In genomic region chr10:84020023-84020620, GRCm38 (mm10) we compare ENCODE assay signal across 8 mouse cellular contexts.
DNase-seq lines count a peak whose midpoint lies in the region; ATAC-seq and TF ChIP-seq lines count a peak whose summit lies in the region.

No protein-coding gene starts in this region.

- peak; percentile 28 to 43 (median 34); a peak in 5 of 6 replicates for TF ChIP-seq CTCF in MEL (IDR thresholded peaks at IDR 0.05 in 2 of 3, conservative IDR thresholded peaks at IDR 0.05 in 1 of 3; ENCODE audit: control insufficient read depth in 1 of 3, insufficient read depth in 1 of 3, low read depth in 2 of 3, low read length in 3 of 3, poor library complexity in 1 of 3, severe bottlenecking in 1 of 3)

- TF ChIP-seq EP300 in MEL (IDR thresholded peaks at IDR 0.05; ENCODE audit: low read depth in 1 of 2, low read length in 2 of 2) = no peak

- H3K9ac ChIP-seq in kidney, embryonic 16.5 days (replicated peaks; ENCODE audit: low read length) = no peak overlapping the region
- no peak overlapping the region for H3K9ac ChIP-seq in MEL (ENCODE audit: control insufficient read depth, low read depth, low read length, poor library complexity, severe bottlenecking)

- H3K79me2 ChIP-seq in MEL (ENCODE audit: control insufficient read depth, insufficient read depth, low read length, poor library complexity) = no peaks in the 10 kb centered on the region

- no peak for TF ChIP-seq POLR2A in MEL (IDR thresholded peaks at IDR 0.05; ENCODE audit: control insufficient read depth in 1 of 2, insufficient read depth in 1 of 2, low read depth in 1 of 2, low read length in 2 of 2, poor library complexity in 1 of 2)

- H3K27ac ChIP-seq in kidney, embryonic 16.5 days (ENCODE audit: low read length) = no peak overlapping the region
- no peak overlapping the region for H3K27ac ChIP-seq in MEL (ENCODE audit: control insufficient read depth, low read depth, low read length)

- peaks cover 14% of the 10 kb centered on the region; the same call in 1 of the 2 replicates for H3K4me1 ChIP-seq in kidney, embryonic 16.5 days (ENCODE audit: insufficient read depth, low read length)
- no peaks in the 10 kb centered on the region for H3K4me1 ChIP-seq in MEL (ENCODE audit: control insufficient read depth in 1 of 2, insufficient read depth in 2 of 2, low read length in 2 of 2)

- H3K4me2 ChIP-seq in kidney, embryonic 16.5 days (replicated peaks; ENCODE audit: low read depth, low read length) = no peak overlapping the region

- H3K36me3 ChIP-seq in kidney, embryonic 16.5 days (ENCODE audit: insufficient read depth, low read length) = no peaks in the 10 kb centered on the region
- H3K36me3 ChIP-seq in MEL (ENCODE audit: control insufficient read depth in 1 of 2, insufficient read depth in 2 of 2, low read length in 2 of 2) = no peaks in the 10 kb centered on the region

- H3K9me3 ChIP-seq in kidney, embryonic 16.5 days (ENCODE audit: low read length) = no peaks in the 10 kb centered on the region
- no peaks in the 10 kb centered on the region for H3K9me3 ChIP-seq in MEL (replicated peaks; ENCODE audit: insufficient read depth, low read length)

- 48% methylated on average over 10 of the region's 10 CpGs for WGBS in kidney, embryonic 16.5 days

- H3K4me3 ChIP-seq in kidney, embryonic 16.5 days (ENCODE audit: low read length) = no peak overlapping the region
- H3K4me3 ChIP-seq in MEL (ENCODE audit: control insufficient read depth in 1 of 2, insufficient read depth in 1 of 2, low read depth in 2 of 2, low read length in 2 of 2) = no peak overlapping the region

- no peak for TF ChIP-seq RAD21 in MEL (IDR thresholded peaks at IDR 0.05; ENCODE audit: low read depth, low read length)

- DNase-seq in kidney, adult 18-20 months = peak; percentile 61
- no peak for DNase-seq in MEL (ENCODE audit: low read depth, low spot score)
- peak; percentile 30 for DNase-seq in cerebellum, adult 11-12 months
- peak; percentile 71 for DNase-seq in gastrocnemius, postnatal 14 days
- peak; percentile 12 for DNase-seq in layer of hippocampus, adult 9-11 months
- DNase-seq in mesoderm, embryonic 11.5 days (ENCODE audit: low read depth, low spot score) = peak; percentile 54

- no peak for ATAC-seq in kidney, embryonic 16.5 days (ENCODE audit: low FRiP score, low TSS enrichment)
- no peak for ATAC-seq in erythroid progenitor cell, adult 5-6 weeks (replicated peaks; ENCODE audit: low FRiP score, poor library complexity, severe bottlenecking)

- intact Hi-C loops in gastrocnemius, postnatal 14 days (cut with DNase I; ENCODE audit: low total_unique reads) = loop anchor here (5.0 kb wide), 1 partner anchor 417 kb away; no protein-coding TSS in a partner anchor

- H3K27me3 ChIP-seq in kidney, embryonic 16.5 days (ENCODE audit: insufficient read depth, low read length) = no peaks in the 10 kb centered on the region
- H3K27me3 ChIP-seq in MEL (ENCODE audit: control insufficient read depth in 1 of 2, insufficient read depth in 2 of 2, low read length in 2 of 2) = no peaks in the 10 kb centered on the region

TF ChIP-seq in MEL, 35 proteins besides CTCF, POLR2A, EP300 and RAD21:
- TF ChIP-seq SMC3 (IDR thresholded peaks at IDR 0.05; ENCODE audit: low read depth, low read length) (peak; percentile 22; the same call in 1 of the 2 replicates), USF2 (IDR thresholded peaks at IDR 0.05; ENCODE audit: borderline replicate concordance in 1 of 2, insufficient read depth in 1 of 2, low read depth in 1 of 2, low read length in 2 of 2) (no peak)
